8 mouse cellular contexts compared by ENCODE assay signal in the genomic region with DNA sequence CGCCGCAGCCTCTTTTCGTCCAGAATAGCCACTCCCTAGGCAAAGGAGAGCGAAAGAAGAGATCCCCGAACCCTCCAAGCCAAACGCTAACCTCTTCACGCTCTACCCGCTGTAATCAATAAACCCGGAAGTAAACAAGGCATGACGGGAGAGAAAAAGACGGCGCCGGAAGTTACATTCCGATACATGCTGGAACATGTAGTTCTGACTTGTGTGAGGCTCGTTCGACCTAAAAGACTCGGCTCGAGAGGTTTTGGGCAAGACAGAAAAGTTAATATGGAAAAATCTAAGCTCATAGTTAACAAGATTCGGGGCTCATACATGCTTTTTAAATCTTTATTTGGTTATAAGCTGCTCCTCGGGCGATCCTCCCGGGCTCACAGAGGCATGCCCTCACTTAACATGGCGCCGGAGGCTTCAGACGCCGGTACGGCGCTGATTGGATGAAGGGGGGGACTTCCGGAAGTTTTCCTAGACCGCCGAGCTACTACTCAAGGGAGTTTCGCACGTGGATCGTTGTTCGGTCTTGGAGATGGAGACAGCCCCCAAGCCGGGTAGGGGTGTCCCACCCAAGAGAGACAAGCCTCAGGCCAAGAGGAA. TPM values are rescaled to one million over a fixed set of nuclear protein-coding genes. Genes with fewer than 3 reads are reported as not detected.
DNase-seq lines count a peak whose midpoint lies in the region; ATAC-seq and TF ChIP-seq lines count a peak whose summit lies in the region.

Gene Pfdn6, minus strand, starts transcription at position 138 of the 600 bp plus-strand sequence.
Gene Wdr46, plus strand, starts transcription at position 455 of the 600 bp plus-strand sequence.

- 0 out of 2 replicates have a peak within 1 kb of the TSS, but pooled peaks have one; percentile 20 for H3K27ac ChIP-seq in ES-E14 (ENCODE audit: insufficient read depth, low read depth, low read length, poor library complexity, severe bottlenecking)
- no peak within 1 kb of the TSS for H3K27ac ChIP-seq in forebrain, embryonic 14.5 days (ENCODE audit: low read depth, low read length)
- peak within 1 kb of the TSS; percentile 68 for H3K27ac ChIP-seq in liver, embryonic 16.5 days (ENCODE audit: low read length)
- H3K27ac ChIP-seq in neural tube, embryonic 13.5 days (replicated peaks): no peak within 1 kb of the TSS

- H3K27me3 ChIP-seq in forebrain, embryonic 14.5 days (replicated peaks; ENCODE audit: control insufficient read depth, insufficient read depth, low read length): no peaks in the 10 kb centered on the region
- no peaks in the 10 kb centered on the region for H3K27me3 ChIP-seq in liver, embryonic 16.5 days (ENCODE audit: control insufficient read depth, insufficient read depth, low read depth, low read length)
- H3K27me3 ChIP-seq in neural tube, embryonic 13.5 days: no peaks in the 10 kb centered on the region

- H3K9ac ChIP-seq in ES-E14 (ENCODE audit: insufficient read depth, low read depth, low read length, poor library complexity, severe bottlenecking): peak within 1 kb of the TSS; percentile 93
- H3K9ac ChIP-seq in forebrain, embryonic 14.5 days (ENCODE audit: low read length): peak within 1 kb of the TSS; percentile 68
- H3K9ac ChIP-seq in liver, embryonic 16.5 days (ENCODE audit: low read depth, low read length): peak within 1 kb of the TSS; percentile 77
- peak within 1 kb of the TSS; percentile 88 for H3K9ac ChIP-seq in neural tube, embryonic 13.5 days

- H3K4me1 ChIP-seq in ES-E14 (ENCODE audit: control insufficient read depth in 2 of 2, insufficient read depth in 2 of 2, low read length in 2 of 2, poor library complexity in 1 of 2): peaks cover 3 to 14% of the 10 kb centered on the region in 2 experiments; a peak in 2 of 4 replicates
- peaks cover 10% of the 10 kb centered on the region for H3K4me1 ChIP-seq in forebrain, embryonic 14.5 days (ENCODE audit: control insufficient read depth, insufficient read depth, low read length)
- H3K4me1 ChIP-seq in liver, embryonic 16.5 days (ENCODE audit: control insufficient read depth, low read depth, low read length): peaks cover 22% of the 10 kb centered on the region
- H3K4me1 ChIP-seq in neural tube, embryonic 13.5 days (replicated peaks): peaks cover 24% of the 10 kb centered on the region

- ATAC-seq in forebrain, embryonic 14.5 days: peak; percentile 95
- ATAC-seq in liver, embryonic 16.5 days (ENCODE audit: low read depth): peak; percentile 90
- ATAC-seq in neural tube, embryonic 13.5 days (ENCODE audit: low read depth): peak; percentile 88

- H3K9me3 ChIP-seq in ES-E14 (ENCODE audit: control insufficient read depth, insufficient read depth, low read depth, low read length): no peaks in the 10 kb centered on the region
- no peaks in the 10 kb centered on the region for H3K9me3 ChIP-seq in forebrain, embryonic 14.5 days (replicated peaks; ENCODE audit: control insufficient read depth, low read length)
- no peaks in the 10 kb centered on the region for H3K9me3 ChIP-seq in liver, embryonic 16.5 days (replicated peaks; ENCODE audit: control insufficient read depth, low read length)
- no peaks in the 10 kb centered on the region for H3K9me3 ChIP-seq in neural tube, embryonic 13.5 days

- intact Hi-C loops in heart, postnatal 14 days (cut with DNase I): no loop called here

- H3K4me2 ChIP-seq in forebrain, embryonic 14.5 days (ENCODE audit: low read length): peak within 1 kb of the TSS; percentile 94
- H3K4me2 ChIP-seq in liver, embryonic 16.5 days (ENCODE audit: low read depth, low read length): peak within 1 kb of the TSS; percentile 98
- H3K4me2 ChIP-seq in neural tube, embryonic 13.5 days: peak within 1 kb of the TSS; percentile 98

- H3K4me3 ChIP-seq in ES-E14 (ENCODE audit: insufficient read depth in 1 of 2, low read depth in 1 of 2, low read length in 2 of 2, poor library complexity in 1 of 2, severe bottlenecking in 1 of 2): peak within 1 kb of the TSS; percentile 87 to 96
- peak within 1 kb of the TSS; percentile 62 for H3K4me3 ChIP-seq in forebrain, embryonic 14.5 days (ENCODE audit: low read depth, low read length)
- peak within 1 kb of the TSS; percentile 94 for H3K4me3 ChIP-seq in liver, embryonic 16.5 days (ENCODE audit: low read depth, low read length)
- peak within 1 kb of the TSS; percentile 89 for H3K4me3 ChIP-seq in neural tube, embryonic 13.5 days

- WGBS in forebrain, embryonic 14.5 days: under 1% methylated on average over 36 of the region's 36 CpGs
- WGBS in large intestine, adult 2 months: under 1% methylated on average over 36 of the region's 36 CpGs
- WGBS in liver, embryonic 16.5 days (ENCODE audit: insufficient replicate concordance): under 1% methylated on average over 36 of the region's 36 CpGs
- under 1% methylated on average over 36 of the region's 36 CpGs for WGBS in neural tube, embryonic 13.5 days

- peak; percentile 92 for DNase-seq in ES-E14 (ENCODE audit: low read depth, low spot score)
- peak; percentile 83 for DNase-seq in cerebellum, adult 11-12 months
- DNase-seq in forebrain, embryonic 14.5 days (ENCODE audit: low spot score): peak; percentile 97
- DNase-seq in heart, postnatal 14 days: peak; percentile 86 to 92
- peak; percentile 85 for DNase-seq in large intestine, adult 2 months (ENCODE audit: low read depth, low spot score)
- peak; percentile 96 for DNase-seq in telencephalon, adult 2 months (ENCODE audit: low read depth, low spot score)

- H3K36me3 ChIP-seq in ES-E14 (ENCODE audit: control insufficient read depth, insufficient read depth, low read length, poor library complexity, severe bottlenecking): peaks cover 48% of the 10 kb centered on the region
- H3K36me3 ChIP-seq in forebrain, embryonic 14.5 days (ENCODE audit: control insufficient read depth, insufficient read depth, low read length): peaks cover 58% of the 10 kb centered on the region
- H3K36me3 ChIP-seq in liver, embryonic 16.5 days (ENCODE audit: control insufficient read depth, insufficient read depth): peaks cover 18% of the 10 kb centered on the region
- H3K36me3 ChIP-seq in neural tube, embryonic 13.5 days: peaks cover 55% of the 10 kb centered on the region

- in situ Hi-C loops in ES-E14 (cut with MboI; ENCODE audit: low sequenced_read_pairs in 2 of 2, unreplicated experiment in 2 of 2): no loop called here

TF ChIP-seq in ES-E14, 5 proteins besides CTCF, POLR2A, EP300 and RAD21:
- TF ChIP-seq ZC3H11A (IDR thresholded peaks at IDR 0.05; ENCODE audit: borderline replicate concordance, low read depth, low read length) (no peak), MAFK (IDR thresholded peaks at IDR 0.05; ENCODE audit: insufficient read depth, low read depth, low read length) (no peak), ZNF384 (IDR thresholded peaks at IDR 0.05; ENCODE audit: low read depth, low read length) (no peak), CHD2 (IDR thresholded peaks at IDR 0.05; ENCODE audit: low read depth, low read length) (peak; percentile 86), HCFC1 (IDR thresholded peaks at IDR 0.05; ENCODE audit: borderline replicate concordance, insufficient read depth, low read length) (peak; percentile 95)

RNA-seq across cellular contexts. Expression of gene Pfdn6, which starts in this region (rescaled TPM):
- total RNA-seq in ES-E14 (2012; rRNA removed): 175 and 201 TPM in 2 replicates
- polyA plus RNA-seq in forebrain, embryonic 14.5 days (2014; fragmentation: Nextera tagmentation; extraction: Ambion mirVana): 185 and 192 TPM in 2 replicates
- total RNA-seq in heart, postnatal 14 days (2021): 10 to 100 TPM; 62.7 to 73.7 TPM
- 28.6 and 35.4 TPM in 2 replicates for polyA plus RNA-seq in large intestine, adult 2 months (2012; rRNA removed)
- 83.8 and 96.4 TPM in 2 replicates for polyA plus RNA-seq in liver, embryonic 16.5 days (2015; fragmentation: Nextera tagmentation; extraction: Ambion mirVana)
- 178 and 182 TPM in 2 replicates for polyA plus RNA-seq in neural tube, embryonic 13.5 days (2015; fragmentation: Nextera tagmentation; extraction: Ambion mirVana)

RNA-seq across cellular contexts. Expression of gene Wdr46, which starts in this region (rescaled TPM):
- total RNA-seq in ES-E14 (2012; rRNA removed): 65.6 and 78.2 TPM in 2 replicates
- polyA plus RNA-seq in forebrain, embryonic 14.5 days (2014; fragmentation: Nextera tagmentation; extraction: Ambion mirVana): 10.5 and 14.6 TPM in 2 replicates
- 10 to 100 TPM; 10.4 to 11.5 TPM for total RNA-seq in heart, postnatal 14 days (2021)
- polyA plus RNA-seq in large intestine, adult 2 months (2012; rRNA removed): 19.1 and 23.6 TPM in 2 replicates
- polyA plus RNA-seq in liver, embryonic 16.5 days (2015; fragmentation: Nextera tagmentation; extraction: Ambion mirVana): 12.2 and 13.4 TPM in 2 replicates
- 26.9 and 27.6 TPM in 2 replicates for polyA plus RNA-seq in neural tube, embryonic 13.5 days (2015; fragmentation: Nextera tagmentation; extraction: Ambion mirVana)

Comparison
In these comparisons a context has a peak if more than half of its experiments do, and no peak if none do; other contexts are left out.
1. H3K27ac ChIP-seq: peak in ES-E14 (single experiment) and liver, embryonic 16.5 days (single experiment); none in forebrain, embryonic 14.5 days (single experiment) and neural tube, embryonic 13.5 days (single experiment).
2. Peak in every context shown above with its lines, with median percentiles within 50 percentile points of each other: DNase-seq, H3K4me3 ChIP-seq, H3K9ac ChIP-seq, ATAC-seq and H3K4me2 ChIP-seq.